Mouse (Mus musculus): ENCODE measurements around the gene Ros1. TPM values are rescaled to one million over a fixed set of nuclear protein-coding genes. Genes with fewer than 3 reads are reported as not detected.

Ros1 gene
- polyA plus RNA-seq, 2 experiments, result 0.01 TPM; not detected in 1

DNA sequence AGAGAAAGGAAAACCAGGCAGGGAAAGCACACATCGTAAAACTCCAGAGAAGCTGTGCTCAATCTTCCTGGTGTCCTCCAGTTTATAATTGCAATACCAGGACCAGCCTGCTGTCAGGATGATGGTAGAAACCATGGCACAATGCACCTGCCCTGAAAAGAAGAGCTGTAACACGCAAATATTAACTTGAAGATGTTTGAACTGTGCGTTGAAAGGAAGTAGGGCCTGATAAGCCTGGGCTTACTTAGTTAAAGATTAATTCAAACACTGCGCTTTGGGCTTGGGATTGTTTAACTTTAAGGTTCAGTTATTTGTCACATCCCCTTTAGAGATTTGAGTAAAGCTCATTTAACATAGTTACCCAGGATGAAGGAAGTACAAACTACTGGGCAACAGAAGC lies 20.7 kb downstream of the Ros1 start:
- Histone ChIP-seq H3K4me3 (replicated peaks; ENCODE audit: low read length) (no peak overlapping the region), H3K36me3 (ENCODE audit: control insufficient read depth, insufficient read depth, low read length) (no peaks in the 10 kb centered on the region), H3K27ac (replicated peaks; ENCODE audit: low read depth, low read length) (no peak overlapping the region), H3K27me3 (ENCODE audit: control insufficient read depth, insufficient read depth, low read length) (no peaks in the 10 kb centered on the region), H3K9ac (ENCODE audit: low read depth, low read length, severe bottlenecking) (no peak overlapping the region), H3K9me3 (ENCODE audit: control insufficient read depth, low read length) (no peaks in the 10 kb centered on the region), H3K4me2 (replicated peaks; ENCODE audit: low read depth, low read length, severe bottlenecking) (no peak overlapping the region), H3K4me1 (ENCODE audit: control insufficient read depth, insufficient read depth, low read length) (no peaks in the 10 kb centered on the region)
- no peak for TF ChIP-seq POLR2A (IDR thresholded peaks at IDR 0.05; ENCODE audit: borderline replicate concordance, extremely low read depth, insufficient read depth, insufficient read length)
- DNase-seq (ENCODE audit: low spot score) (no peak), ATAC-seq (ENCODE audit: low FRiP score, low read depth) (no peak)
- WGBS, result 77% methylated on average over 4 of the region's 4 CpGs

DNA sequence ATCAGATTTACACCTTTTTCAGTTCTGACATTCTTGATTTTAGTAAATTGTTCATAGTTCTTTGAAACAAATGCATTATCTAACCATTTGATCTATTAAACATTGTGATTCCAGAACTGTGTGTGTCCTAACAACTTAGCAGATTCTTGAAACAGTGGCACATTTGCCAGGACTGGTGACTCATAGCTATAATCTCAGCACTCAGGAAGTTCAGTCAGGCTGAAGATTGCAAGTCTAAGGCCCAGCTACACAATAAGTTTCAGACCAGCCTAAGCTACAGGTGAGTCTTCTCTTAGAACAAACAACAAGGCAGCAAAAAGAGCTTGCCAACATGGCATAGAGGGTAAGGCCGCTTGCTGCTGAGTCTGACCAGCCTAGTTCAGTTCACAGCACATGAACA lies 24.6 kb downstream of the Ros1 start:
- no peak for TF ChIP-seq POLR2A (IDR thresholded peaks at IDR 0.05; ENCODE audit: borderline replicate concordance, extremely low read depth, insufficient read depth, insufficient read length)
- 95% methylated on average over 1 of the region's 1 CpGs for WGBS
- ATAC-seq (ENCODE audit: low FRiP score, low read depth), result no peak

DNA sequence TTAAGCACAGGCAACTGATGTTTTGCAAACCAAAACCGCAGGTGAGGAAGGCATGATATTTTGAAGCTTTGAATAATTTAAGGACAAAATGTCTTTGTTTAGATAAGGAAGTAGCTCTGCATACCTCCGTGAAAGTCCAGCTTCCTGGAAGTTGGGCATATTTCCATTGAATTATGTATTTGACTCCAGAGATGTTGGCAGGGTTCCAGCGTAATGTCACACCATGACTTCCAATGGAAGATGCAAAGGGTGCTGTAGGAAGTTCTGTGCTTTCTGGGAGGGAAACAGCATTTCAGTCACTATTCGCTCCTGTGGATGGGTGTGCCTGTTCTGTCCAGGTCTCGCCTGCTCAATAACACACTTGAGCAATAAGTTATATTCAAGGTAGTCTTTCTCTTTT lies 25.2 kb downstream of the Ros1 start:
- no peak for DNase-seq (ENCODE audit: low spot score)
- Histone ChIP-seq H3K9me3 (ENCODE audit: control insufficient read depth, low read length) (no peaks in the 10 kb centered on the region), H3K36me3 (ENCODE audit: control insufficient read depth, insufficient read depth, low read length) (no peaks in the 10 kb centered on the region), H3K4me3 (replicated peaks; ENCODE audit: low read length) (no peak overlapping the region), H3K4me2 (replicated peaks; ENCODE audit: low read depth, low read length, severe bottlenecking) (no peak overlapping the region), H3K27me3 (ENCODE audit: control insufficient read depth, insufficient read depth, low read length) (no peaks in the 10 kb centered on the region), H3K27ac (replicated peaks; ENCODE audit: low read depth, low read length) (no peak overlapping the region), H3K9ac (ENCODE audit: low read depth, low read length, severe bottlenecking) (no peak overlapping the region), H3K4me1 (ENCODE audit: control insufficient read depth, insufficient read depth, low read length) (no peaks in the 10 kb centered on the region)
- 90% methylated on average over 5 of the region's 5 CpGs for WGBS
- ATAC-seq (ENCODE audit: low FRiP score, low read depth), result no peak
- no peak for TF ChIP-seq POLR2A (IDR thresholded peaks at IDR 0.05; ENCODE audit: borderline replicate concordance, extremely low read depth, insufficient read depth, insufficient read length)

More for the DNA sequence above, 24.6 kb downstream of the Ros1 start:
- no peak overlapping the region for H3K9ac ChIP-seq (ENCODE audit: low read depth, low read length, severe bottlenecking)
- no peaks in the 10 kb centered on the region for H3K36me3 ChIP-seq (ENCODE audit: control insufficient read depth, insufficient read depth, low read length)
- no peak overlapping the region for H3K27ac ChIP-seq (replicated peaks; ENCODE audit: low read depth, low read length)
- no peaks in the 10 kb centered on the region for H3K27me3 ChIP-seq (ENCODE audit: control insufficient read depth, insufficient read depth, low read length)
- DNase-seq (ENCODE audit: low spot score), result no peak
- H3K9me3 ChIP-seq (ENCODE audit: control insufficient read depth, low read length), result no peaks in the 10 kb centered on the region
- no peak overlapping the region for H3K4me2 ChIP-seq (replicated peaks; ENCODE audit: low read depth, low read length, severe bottlenecking)
- H3K4me3 ChIP-seq (replicated peaks; ENCODE audit: low read length), result no peak overlapping the region
- H3K4me1 ChIP-seq (ENCODE audit: control insufficient read depth, insufficient read depth, low read length), result no peaks in the 10 kb centered on the region

DNA sequence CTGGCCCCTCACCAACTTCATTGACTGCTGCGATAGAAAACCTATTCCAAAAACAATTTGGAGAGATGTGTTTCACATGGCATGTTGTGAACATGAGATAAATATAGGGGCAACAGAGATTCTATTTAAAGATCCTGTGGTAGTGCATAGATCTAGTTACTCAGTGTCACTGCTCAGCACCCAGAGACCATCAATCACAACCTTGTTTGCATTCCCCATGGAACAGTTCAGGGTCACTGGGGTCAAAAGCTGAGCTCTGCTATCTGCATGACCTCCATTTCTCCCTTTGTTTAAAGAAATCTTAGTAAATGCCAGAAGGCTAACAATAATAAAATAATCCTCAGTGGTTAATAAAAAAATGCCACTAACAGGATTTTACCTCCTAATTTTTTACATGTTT lies 29.7 kb downstream of the Ros1 start:
- ATAC-seq (ENCODE audit: low FRiP score, low read depth) (no peak), DNase-seq (ENCODE audit: low spot score) (no peak)
- H3K9ac ChIP-seq (ENCODE audit: low read depth, low read length, severe bottlenecking), result no peak overlapping the region
- no peak for TF ChIP-seq POLR2A (IDR thresholded peaks at IDR 0.05; ENCODE audit: borderline replicate concordance, extremely low read depth, insufficient read depth, insufficient read length)
- H3K4me1 ChIP-seq (ENCODE audit: control insufficient read depth, insufficient read depth, low read length), result no peaks in the 10 kb centered on the region
- H3K36me3 ChIP-seq (ENCODE audit: control insufficient read depth, insufficient read depth, low read length), result no peaks in the 10 kb centered on the region
- H3K4me2 ChIP-seq (replicated peaks; ENCODE audit: low read depth, low read length, severe bottlenecking), result no peak overlapping the region
- 74% methylated on average over 1 of the region's 1 CpGs for WGBS
- H3K9me3 ChIP-seq (ENCODE audit: control insufficient read depth, low read length), result no peaks in the 10 kb centered on the region
- H3K27me3 ChIP-seq (ENCODE audit: control insufficient read depth, insufficient read depth, low read length), result no peaks in the 10 kb centered on the region
- no peak overlapping the region for H3K27ac ChIP-seq (replicated peaks; ENCODE audit: low read depth, low read length)
- H3K4me3 ChIP-seq (replicated peaks; ENCODE audit: low read length), result no peak overlapping the region

DNA sequence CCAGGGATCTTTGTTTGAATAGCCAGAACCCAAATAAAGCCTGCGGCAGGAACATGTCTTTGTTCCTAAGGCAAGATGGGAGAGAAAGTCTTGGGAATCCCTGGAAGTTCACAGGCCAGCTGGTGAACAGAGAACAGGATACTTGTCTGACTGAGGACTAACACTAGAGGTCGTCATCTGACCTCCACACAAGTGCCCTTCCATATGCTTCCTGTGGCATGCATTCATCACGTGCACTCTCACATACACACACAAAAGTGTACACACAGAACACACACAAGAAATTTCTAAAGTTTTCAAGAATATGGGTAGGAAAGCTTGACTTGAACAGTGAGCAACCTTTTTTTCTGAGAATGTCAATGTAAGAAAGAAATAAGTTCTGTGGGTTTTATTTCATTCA lies 34.4 kb downstream of the Ros1 start:
- no peak overlapping the region for H3K9ac ChIP-seq (ENCODE audit: low read depth, low read length, severe bottlenecking)
- no peak overlapping the region for H3K27ac ChIP-seq (replicated peaks; ENCODE audit: low read depth, low read length)
- TF ChIP-seq POLR2A (IDR thresholded peaks at IDR 0.05; ENCODE audit: borderline replicate concordance, extremely low read depth, insufficient read depth, insufficient read length), result no peak
- WGBS, result 51% methylated on average over 3 of the region's 3 CpGs
- DNase-seq (ENCODE audit: low spot score) (no peak), ATAC-seq (ENCODE audit: low FRiP score, low read depth) (no peak)
- no peaks in the 10 kb centered on the region for H3K9me3 ChIP-seq (ENCODE audit: control insufficient read depth, low read length)
- H3K27me3 ChIP-seq (ENCODE audit: control insufficient read depth, insufficient read depth, low read length), result no peaks in the 10 kb centered on the region
- no peak overlapping the region for H3K4me3 ChIP-seq (replicated peaks; ENCODE audit: low read length)
- H3K4me2 ChIP-seq (replicated peaks; ENCODE audit: low read depth, low read length, severe bottlenecking), result no peak overlapping the region
- H3K4me1 ChIP-seq (ENCODE audit: control insufficient read depth, insufficient read depth, low read length), result no peaks in the 10 kb centered on the region
- H3K36me3 ChIP-seq (ENCODE audit: control insufficient read depth, insufficient read depth, low read length), result no peaks in the 10 kb centered on the region

DNA sequence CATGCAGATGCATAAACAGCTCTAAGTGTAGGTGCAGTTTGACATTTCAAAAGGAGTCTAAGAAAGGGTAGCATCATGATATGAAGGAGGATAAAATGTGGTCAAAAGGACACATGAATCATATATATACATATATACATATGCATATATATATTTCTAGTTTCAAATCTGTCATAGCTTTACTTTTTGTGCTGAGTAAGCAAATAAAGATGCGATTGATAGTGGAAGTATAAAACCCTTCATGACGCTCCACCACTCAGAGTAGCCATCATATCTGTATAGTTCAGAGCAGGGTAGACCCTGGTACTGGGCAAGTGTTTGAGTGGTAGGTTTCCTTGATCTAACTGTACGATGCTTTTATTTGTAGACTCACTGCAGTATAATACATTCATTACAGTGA lies 35.3 kb downstream of the Ros1 start:
- ATAC-seq (ENCODE audit: low FRiP score, low read depth) (no peak), DNase-seq (ENCODE audit: low spot score) (no peak)
- WGBS, result 89% methylated on average over 3 of the region's 3 CpGs
- H3K4me1 ChIP-seq (ENCODE audit: control insufficient read depth, insufficient read depth, low read length), result no peaks in the 10 kb centered on the region
- TF ChIP-seq POLR2A (IDR thresholded peaks at IDR 0.05; ENCODE audit: borderline replicate concordance, extremely low read depth, insufficient read depth, insufficient read length), result no peak
- H3K9me3 ChIP-seq (ENCODE audit: control insufficient read depth, low read length), result no peaks in the 10 kb centered on the region
- H3K27me3 ChIP-seq (ENCODE audit: control insufficient read depth, insufficient read depth, low read length), result no peaks in the 10 kb centered on the region
- H3K27ac ChIP-seq (replicated peaks; ENCODE audit: low read depth, low read length), result no peak overlapping the region
- no peak overlapping the region for H3K4me3 ChIP-seq (replicated peaks; ENCODE audit: low read length)
- no peaks in the 10 kb centered on the region for H3K36me3 ChIP-seq (ENCODE audit: control insufficient read depth, insufficient read depth, low read length)
- no peak overlapping the region for H3K4me2 ChIP-seq (replicated peaks; ENCODE audit: low read depth, low read length, severe bottlenecking)
- no peak overlapping the region for H3K9ac ChIP-seq (ENCODE audit: low read depth, low read length, severe bottlenecking)

Measured in limb, embryonic 14.5 days (tissue).